Mouse (Mus musculus) forebrain, embryonic 15.5 days (tissue): ENCODE measurements around the gene Dynlt1b. TPM values are rescaled to one million over a fixed set of nuclear protein-coding genes. Genes with fewer than 3 reads are reported as not detected.
"Not testable (repeated sequence)": the region's sequence is repeated elsewhere in the genome, so short reads cannot be mapped to it uniquely, and the experiment has no call there.

Source experiments
- ATAC-seq: fragments of 200-750 bp; cut with Nextera tagmentation; replicated peaks from 2 replicates; pipeline ENCODE4 v1.8.0; 2017; ENCODE audit warnings: mild to moderate bottlenecking, moderate TSS enrichment, moderate library complexity
- H3K27ac ChIP-seq: fragments of 300-500 bp; sonication (generic); replicated peaks from 2 replicates; pipeline ENCODE4 v1.5.1; 2015; ENCODE audit warnings: mild to moderate bottlenecking, inconsistent platforms
- H3K27me3 ChIP-seq: fragments of 300-500 bp; sonication (generic); 2 replicates; pipeline ENCODE4 v1.6.1; 2015; ENCODE audit warnings: inconsistent platforms
- H3K36me3 ChIP-seq: fragments of 300-500 bp; sonication (generic); 2 replicates; pipeline ENCODE4 v1.6.1; 2015; ENCODE audit warnings: mild to moderate bottlenecking, inconsistent platforms
- H3K4me1 ChIP-seq: fragments of 300-500 bp; sonication (generic); 2 replicates; pipeline ENCODE4 v1.6.1; 2015; ENCODE audit warnings: inconsistent platforms
- H3K4me2 ChIP-seq: fragments of 300-500 bp; sonication (generic); replicated peaks from 2 replicates; pipeline ENCODE4 v1.6.1; 2015; ENCODE audit warnings: mild to moderate bottlenecking, inconsistent platforms
- H3K4me3 ChIP-seq: fragments of 300-500 bp; sonication (generic); 2 replicates; pipeline ENCODE4 v1.5.1; 2015; ENCODE audit warnings: mild to moderate bottlenecking, inconsistent platforms
- H3K9ac ChIP-seq: fragments of 300-500 bp; sonication (generic); replicated peaks from 2 replicates; pipeline ENCODE4 v1.6.1; 2015; ENCODE audit warnings: mild to moderate bottlenecking, inconsistent platforms
- H3K9me3 ChIP-seq: fragments of 300-500 bp; sonication (generic); 2 replicates; pipeline ENCODE4 v1.6.1; 2016; ENCODE audit warnings: inconsistent platforms
- WGBS: fragments of 180-500 bp; shearing (Covaris S2); methylation state at CpG from one replicate; pipeline ENCODE4 v1.1.7; 2015; ENCODE audit warnings: mixed read lengths; 5-methylcytosine and 5-hydroxymethylcytosine counted together
- polyA plus RNA-seq: library from polyadenylated mRNA; unstranded; fragments of >200 nt; fragmentation: Nextera tagmentation; extraction: Ambion mirVana; gene quantifications from 2 replicates; pipeline ENCODE4 v1.2.1, GENCODE M21; 2015

Dynlt1b gene
- polyA plus RNA-seq, 1 experiment from 2014 or later, result 888 TPM

DNA sequence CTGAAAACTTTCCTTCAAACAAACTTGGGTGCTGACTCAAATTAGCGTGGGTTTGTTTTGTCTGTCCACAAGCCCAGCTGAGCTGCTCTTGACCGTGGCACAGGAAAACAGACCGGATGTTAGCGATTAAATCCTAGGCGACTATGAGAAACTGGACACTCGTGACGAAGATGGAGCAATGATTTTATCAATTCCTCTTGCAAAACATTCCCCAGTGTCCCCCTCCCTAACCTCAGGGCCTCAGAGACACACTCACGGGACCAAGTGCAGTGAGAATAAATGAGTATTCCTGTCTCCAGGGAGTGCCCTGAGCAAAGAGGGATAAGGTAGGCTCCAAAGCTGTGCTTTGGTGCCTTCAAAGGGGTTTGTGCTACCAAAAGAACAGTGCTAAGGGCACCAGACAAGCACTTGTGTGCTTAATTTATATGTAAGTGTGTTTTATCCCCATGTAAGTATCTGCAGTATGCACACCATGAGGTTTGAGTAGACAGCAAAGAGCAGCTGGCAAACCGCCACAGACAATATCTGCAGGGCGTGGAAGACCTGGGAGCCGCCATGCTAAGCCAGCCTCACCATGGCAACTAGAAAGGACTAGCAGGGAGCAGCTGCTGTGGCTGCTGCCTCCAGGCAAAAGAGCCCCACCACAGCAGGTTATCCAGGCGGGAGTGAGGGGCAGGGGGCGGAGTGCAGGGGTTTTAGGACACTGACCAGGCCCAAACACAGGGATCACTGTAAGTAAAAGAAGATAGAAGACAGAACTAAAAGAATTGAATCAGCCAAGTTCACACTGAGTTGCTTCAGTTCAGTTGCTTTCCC lies 30.4 kb upstream of the Dynlt1b start:
- H3K4me1 ChIP-seq, H3K4me2 ChIP-seq, H3K27me3 ChIP-seq, H3K4me3 ChIP-seq, H3K36me3 ChIP-seq, H3K9me3 ChIP-seq: not testable (repeated sequence)
- peak; percentile 86 for ATAC-seq
- H3K9ac ChIP-seq, result peak overlapping the region; percentile 24; the same call in 1 of the 2 replicates
- peak overlapping the region; percentile 84 for H3K27ac ChIP-seq
- WGBS, result 19% methylated on average over 10 of the region's 13 CpGs

DNA sequence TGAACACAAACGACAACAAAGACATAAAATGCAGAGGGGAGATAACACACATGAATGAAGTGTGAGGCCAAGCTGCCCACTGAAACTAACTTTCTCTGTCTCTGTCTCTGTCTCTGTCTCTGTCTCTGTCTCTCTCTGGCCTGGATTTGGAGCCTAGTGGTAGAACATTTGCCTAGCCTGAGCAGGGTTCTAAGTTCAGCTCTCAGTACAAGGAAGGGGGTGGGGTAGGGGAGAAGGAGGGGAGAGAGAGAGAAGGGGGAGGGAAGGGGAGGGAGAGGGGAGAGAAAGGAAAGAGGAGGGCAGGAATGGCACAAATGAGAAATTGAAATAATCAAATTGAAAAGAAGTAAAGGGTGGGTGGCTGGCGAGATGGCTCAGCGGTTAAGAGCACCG lies 29.8 kb upstream of the Dynlt1b start:
- H3K4me2 ChIP-seq, H3K36me3 ChIP-seq, H3K27me3 ChIP-seq, H3K9me3 ChIP-seq, H3K4me3 ChIP-seq, H3K4me1 ChIP-seq: not testable (repeated sequence)
- peak overlapping the region; percentile 84 for H3K27ac ChIP-seq
- 63% methylated on average over 4 of the region's 4 CpGs for WGBS
- H3K9ac ChIP-seq, result peak overlapping the region; percentile 24; the same call in 1 of the 2 replicates
- peak; percentile 68 for ATAC-seq

DNA sequence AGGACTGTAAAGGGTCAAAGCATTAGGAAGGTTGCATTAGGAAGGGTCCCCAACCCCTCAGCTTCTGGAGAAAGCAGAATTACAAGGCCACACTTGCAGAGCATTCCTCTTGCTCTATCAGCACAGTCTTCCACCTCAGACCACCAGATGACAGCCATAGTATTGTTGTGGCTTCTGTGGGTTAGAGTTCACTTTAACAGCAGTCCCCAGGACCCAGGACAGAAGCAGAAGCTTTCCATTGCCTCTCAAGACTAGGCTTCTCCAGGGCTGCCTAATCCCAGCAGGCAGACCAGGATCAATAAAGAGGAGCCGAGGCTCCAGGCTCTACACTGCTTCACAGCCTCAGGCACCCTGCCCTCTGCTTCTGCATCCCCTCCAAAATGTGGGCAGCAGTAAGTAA lies 25.4 kb upstream of the Dynlt1b start:
- not testable (repeated sequence) for ATAC-seq, H3K36me3 ChIP-seq
- WGBS, result 55% methylated on average over 1 of the region's 1 CpGs

DNA sequence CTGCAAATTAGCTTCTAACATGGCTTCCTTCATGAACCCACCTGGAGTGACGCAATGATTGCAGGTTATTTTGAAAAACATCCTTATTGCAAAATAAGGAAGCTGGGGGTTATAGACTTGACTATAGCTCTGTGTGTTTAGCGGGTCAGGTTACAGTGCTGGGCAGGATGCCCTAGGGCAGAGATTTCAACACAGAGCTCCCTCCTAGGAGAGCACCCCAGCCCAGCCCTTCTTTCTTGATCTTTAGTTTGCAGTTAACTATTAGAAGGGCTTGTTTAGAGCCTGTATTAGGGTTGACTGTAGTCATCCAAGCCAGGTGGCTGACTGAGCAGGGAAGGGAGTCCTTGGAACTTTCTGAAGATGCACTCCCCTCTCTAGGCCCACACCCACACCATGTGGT lies 22.9 kb upstream of the Dynlt1b start:
- not testable (repeated sequence) for ATAC-seq, H3K27me3 ChIP-seq, H3K36me3 ChIP-seq, H3K9ac ChIP-seq, H3K9me3 ChIP-seq, H3K4me3 ChIP-seq, H3K4me2 ChIP-seq, H3K27ac ChIP-seq, H3K4me1 ChIP-seq
- WGBS, result 95% methylated on average over 1 of the region's 2 CpGs

More for the DNA sequence above, 25.4 kb upstream of the Dynlt1b start:
- H3K27me3 ChIP-seq, H3K9me3 ChIP-seq, H3K4me3 ChIP-seq, H3K4me1 ChIP-seq, H3K27ac ChIP-seq, H3K9ac ChIP-seq, H3K4me2 ChIP-seq: not testable (repeated sequence)

DNA sequence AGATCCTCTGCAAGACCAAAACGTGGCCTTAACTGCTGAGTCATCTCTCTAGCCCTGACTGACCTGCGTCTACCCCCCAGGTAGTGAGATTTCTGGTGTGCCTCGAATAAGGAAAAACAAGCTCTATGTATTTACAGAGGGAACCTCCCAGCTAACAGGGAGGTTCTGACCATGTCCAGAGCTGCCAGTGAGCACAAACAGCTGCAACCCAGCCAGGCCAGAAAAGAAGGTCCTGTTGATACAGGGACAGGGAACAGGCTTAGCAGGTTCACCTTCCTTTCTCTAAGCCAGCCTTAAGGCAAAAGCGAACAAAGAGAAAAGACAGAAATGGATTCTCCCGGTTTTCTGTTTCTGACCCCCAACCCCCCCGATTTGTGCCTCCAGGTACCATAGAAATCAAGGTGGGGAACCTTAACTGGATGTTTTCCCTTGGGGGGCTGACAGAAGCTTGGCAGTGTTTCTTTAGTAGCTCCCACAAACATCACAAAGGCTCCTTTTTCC lies 19.1 kb upstream of the Dynlt1b start:
- 57% methylated on average over 6 of the region's 6 CpGs for WGBS
- H3K9ac ChIP-seq, H3K36me3 ChIP-seq, H3K9me3 ChIP-seq, H3K27me3 ChIP-seq, H3K27ac ChIP-seq, H3K4me1 ChIP-seq, ATAC-seq, H3K4me3 ChIP-seq, H3K4me2 ChIP-seq: not testable (repeated sequence)

DNA sequence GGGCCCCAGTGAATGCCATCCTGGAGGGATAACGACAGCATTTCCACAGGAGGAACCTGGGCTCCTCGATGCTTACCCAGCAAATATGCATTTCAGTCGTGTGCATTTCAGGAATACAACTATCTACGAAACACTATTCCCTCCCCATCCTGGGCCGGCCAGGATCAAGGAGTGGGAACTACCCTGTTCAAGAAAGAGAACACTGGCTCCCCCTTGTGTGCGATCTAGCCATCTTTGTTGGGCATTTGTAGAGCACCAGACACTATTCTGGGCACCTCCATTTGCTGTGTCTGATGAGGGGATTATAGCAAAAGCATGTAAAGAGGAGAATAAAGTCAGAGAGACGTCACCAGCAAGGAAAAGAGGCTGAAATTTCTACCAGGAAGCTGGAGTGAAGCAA lies 12.8 kb upstream of the Dynlt1b start:
- 45% methylated on average over 6 of the region's 7 CpGs for WGBS
- ATAC-seq, H3K4me2 ChIP-seq, H3K9ac ChIP-seq, H3K4me3 ChIP-seq, H3K27ac ChIP-seq, H3K27me3 ChIP-seq, H3K9me3 ChIP-seq, H3K4me1 ChIP-seq, H3K36me3 ChIP-seq: not testable (repeated sequence)

DNA sequence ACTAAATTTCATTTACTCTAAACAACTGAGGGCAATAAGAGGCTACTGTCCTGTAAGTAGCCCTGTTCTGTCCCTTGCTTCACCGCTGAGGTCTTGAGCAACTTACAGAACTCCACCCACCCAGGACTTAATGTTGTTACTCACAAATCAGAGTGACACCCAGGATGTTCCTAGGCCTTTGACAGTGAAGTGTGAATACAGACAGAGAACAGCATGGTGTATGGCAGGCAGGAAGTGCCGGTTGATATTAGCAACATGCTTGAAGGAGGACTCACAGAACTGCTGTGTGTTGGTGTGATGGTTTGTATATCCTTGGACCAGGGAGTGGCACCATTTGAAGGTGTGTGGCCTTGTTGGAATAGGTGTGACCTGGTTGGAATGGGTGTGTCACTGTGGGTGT lies 9.4 kb upstream of the Dynlt1b start:
- H3K4me3 ChIP-seq, H3K27ac ChIP-seq, H3K4me1 ChIP-seq, H3K4me2 ChIP-seq, H3K36me3 ChIP-seq, H3K9ac ChIP-seq, H3K27me3 ChIP-seq, H3K9me3 ChIP-seq, ATAC-seq: not testable (repeated sequence)
- WGBS, result 93% methylated on average over 2 of the region's 2 CpGs

DNA sequence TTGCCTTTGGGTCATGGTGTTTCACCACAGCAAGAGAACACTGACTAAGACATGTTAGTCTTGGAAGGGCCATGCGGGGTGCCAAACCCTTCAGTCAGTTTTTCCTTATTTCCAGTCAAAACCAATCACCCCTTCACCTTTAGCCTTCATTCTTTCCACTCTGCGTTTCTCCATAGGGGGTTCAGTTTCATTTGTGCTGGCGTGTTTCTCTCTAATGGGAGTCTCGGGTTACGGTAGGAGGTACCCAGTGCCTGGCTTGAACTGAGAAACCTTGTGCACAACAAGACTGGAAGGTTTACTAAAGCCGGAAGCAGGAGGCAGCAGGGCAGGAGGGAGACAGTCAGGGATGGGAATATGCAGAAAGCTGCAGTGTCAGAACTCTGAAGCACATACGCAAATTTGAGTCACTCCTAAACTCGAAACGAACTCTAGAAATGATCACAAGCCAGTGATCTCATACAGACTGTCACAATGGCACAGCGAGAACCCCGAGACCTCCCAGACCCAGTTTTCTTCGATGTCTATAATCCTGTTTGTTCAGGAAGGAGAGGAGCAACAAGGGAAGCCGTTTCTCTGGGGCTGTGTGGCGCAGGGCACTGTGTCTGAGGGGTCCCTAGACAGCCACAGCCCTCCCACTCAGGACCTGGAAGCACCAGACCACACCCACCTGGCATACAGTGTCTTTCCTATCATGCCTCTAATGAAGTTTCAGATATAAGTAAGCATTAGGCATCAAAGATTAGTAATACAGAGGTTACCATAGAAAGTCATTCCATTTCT lies 8.2 kb upstream of the Dynlt1b start:
- H3K27me3 ChIP-seq, H3K27ac ChIP-seq, H3K4me2 ChIP-seq, H3K4me1 ChIP-seq, H3K9me3 ChIP-seq, H3K4me3 ChIP-seq, H3K9ac ChIP-seq, H3K36me3 ChIP-seq, ATAC-seq: not testable (repeated sequence)
- 19% methylated on average over 13 of the region's 14 CpGs for WGBS

DNA sequence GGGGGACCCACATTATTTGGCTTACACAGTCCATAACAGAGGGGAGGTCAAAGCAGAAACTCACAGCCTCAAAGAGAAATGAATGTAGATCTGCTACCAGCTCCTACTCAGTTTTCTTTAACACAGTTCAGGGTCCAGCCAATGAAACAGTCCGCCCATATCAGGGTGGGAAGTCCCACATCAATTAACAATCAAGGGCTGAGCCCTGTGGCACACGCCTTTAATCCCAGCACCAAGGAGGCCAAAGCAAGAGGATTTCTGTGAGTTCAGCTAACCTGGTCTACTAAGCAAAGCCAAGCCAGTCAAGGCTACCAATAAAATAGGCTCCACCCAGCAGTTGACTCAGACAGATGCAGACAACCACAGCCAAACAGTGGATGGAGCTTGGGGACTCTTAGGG lies 7.5 kb upstream of the Dynlt1b start:
- not testable (repeated sequence) for H3K36me3 ChIP-seq, H3K27ac ChIP-seq, ATAC-seq, H3K4me2 ChIP-seq, H3K4me1 ChIP-seq, H3K27me3 ChIP-seq, H3K4me3 ChIP-seq, H3K9ac ChIP-seq, H3K9me3 ChIP-seq
- WGBS, result 49% methylated on average over 2 of the region's 2 CpGs

DNA sequence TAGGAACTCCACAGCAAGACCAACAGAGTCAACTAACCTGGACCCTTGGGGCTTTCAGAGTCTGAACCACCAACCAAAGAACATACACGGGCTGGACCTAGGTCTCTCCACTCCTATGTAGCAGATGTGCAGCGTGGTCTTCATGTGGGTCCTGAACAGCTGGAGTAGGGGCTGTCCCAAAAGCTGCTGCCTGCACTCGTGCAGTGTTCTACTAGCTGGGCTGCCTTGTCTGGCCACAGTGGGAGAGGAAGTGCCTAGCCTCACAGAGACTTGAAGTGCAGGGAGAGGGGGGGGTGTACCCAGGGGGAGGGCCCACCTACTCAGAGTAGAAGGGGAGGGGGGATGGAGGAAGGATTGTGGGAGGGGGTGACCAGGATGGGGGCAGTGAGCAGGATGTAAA lies 7.1 kb upstream of the Dynlt1b start:
- H3K27ac ChIP-seq, H3K9me3 ChIP-seq, H3K36me3 ChIP-seq, H3K27me3 ChIP-seq, H3K4me1 ChIP-seq, ATAC-seq, H3K4me2 ChIP-seq, H3K4me3 ChIP-seq, H3K9ac ChIP-seq: not testable (repeated sequence)
- 61% methylated on average over 3 of the region's 3 CpGs for WGBS

DNA sequence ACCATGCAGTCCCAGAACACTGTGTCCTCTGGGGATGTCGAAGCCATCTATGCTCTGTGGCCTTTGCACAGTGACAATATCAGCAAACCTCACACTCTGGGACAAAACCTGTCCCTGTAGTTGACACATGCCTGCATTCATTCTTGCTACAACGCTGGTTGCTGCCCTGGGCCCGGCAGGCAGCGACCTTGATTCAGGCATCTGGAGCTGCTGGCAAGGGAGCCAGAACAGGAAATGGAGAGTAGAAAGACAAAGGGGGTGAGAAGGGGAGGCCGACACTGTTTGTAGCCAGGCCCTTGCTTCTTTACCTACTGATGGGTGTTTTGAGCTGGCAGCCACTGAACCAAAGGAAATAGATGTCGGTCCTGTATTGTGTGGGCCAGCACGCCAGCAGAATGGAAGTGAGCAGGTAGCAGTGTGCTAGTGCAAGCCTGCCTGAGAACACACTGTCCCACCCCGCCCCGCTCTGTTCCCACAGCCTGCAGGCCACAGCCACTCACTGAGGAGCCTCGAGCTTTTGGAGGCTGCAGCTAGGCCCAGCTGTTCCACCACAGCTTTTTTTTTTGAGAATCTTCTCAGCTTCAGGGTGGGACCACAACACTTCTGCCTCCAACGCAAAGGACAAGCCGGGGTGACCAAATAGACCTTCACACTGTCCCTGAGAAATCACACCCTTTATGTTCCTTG lies 5.5 kb upstream of the Dynlt1b start:
- not testable (repeated sequence) for H3K27me3 ChIP-seq, H3K9ac ChIP-seq, H3K4me1 ChIP-seq, H3K36me3 ChIP-seq, ATAC-seq, H3K4me3 ChIP-seq, H3K27ac ChIP-seq, H3K9me3 ChIP-seq, H3K4me2 ChIP-seq
- 70% methylated on average over 12 of the region's 12 CpGs for WGBS

DNA sequence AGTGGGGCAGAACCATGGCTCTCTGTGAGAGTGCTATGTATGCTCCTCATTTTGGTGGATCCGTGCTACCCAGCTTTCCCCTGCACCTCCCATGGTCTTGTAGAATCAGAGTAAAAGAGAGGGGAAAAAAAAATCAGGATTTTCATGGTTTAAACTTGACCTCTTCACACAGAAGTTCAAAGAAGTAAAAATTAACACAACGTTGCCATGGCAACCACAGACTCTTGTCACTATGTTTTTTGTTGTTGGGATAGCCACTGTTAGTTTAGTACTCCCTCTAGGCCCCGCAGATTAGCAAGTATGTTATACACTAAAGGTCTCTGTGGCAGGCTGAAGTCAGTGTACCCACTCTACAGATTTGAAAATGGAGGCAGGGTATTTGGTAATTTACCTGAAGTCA lies 4.6 kb upstream of the Dynlt1b start:
- H3K27me3 ChIP-seq, ATAC-seq, H3K36me3 ChIP-seq, H3K9me3 ChIP-seq, H3K4me3 ChIP-seq, H3K4me1 ChIP-seq, H3K9ac ChIP-seq, H3K4me2 ChIP-seq, H3K27ac ChIP-seq: not testable (repeated sequence)
- WGBS, result 79% methylated on average over 3 of the region's 3 CpGs
